Mouse (Mus musculus) right cerebral cortex, postnatal 14 days (tissue): ENCODE data around the gene Nfia.

Source experiments
- DNase-seq: peaks from one replicate; pipeline ENCODE4 v3.0.0; 2022

The Nfia gene

GRCm38 (mm10) chr4:97879696-97880095 lies 107.2 kb downstream of the Nfia start:
- DNase-seq = no peak

DNA sequence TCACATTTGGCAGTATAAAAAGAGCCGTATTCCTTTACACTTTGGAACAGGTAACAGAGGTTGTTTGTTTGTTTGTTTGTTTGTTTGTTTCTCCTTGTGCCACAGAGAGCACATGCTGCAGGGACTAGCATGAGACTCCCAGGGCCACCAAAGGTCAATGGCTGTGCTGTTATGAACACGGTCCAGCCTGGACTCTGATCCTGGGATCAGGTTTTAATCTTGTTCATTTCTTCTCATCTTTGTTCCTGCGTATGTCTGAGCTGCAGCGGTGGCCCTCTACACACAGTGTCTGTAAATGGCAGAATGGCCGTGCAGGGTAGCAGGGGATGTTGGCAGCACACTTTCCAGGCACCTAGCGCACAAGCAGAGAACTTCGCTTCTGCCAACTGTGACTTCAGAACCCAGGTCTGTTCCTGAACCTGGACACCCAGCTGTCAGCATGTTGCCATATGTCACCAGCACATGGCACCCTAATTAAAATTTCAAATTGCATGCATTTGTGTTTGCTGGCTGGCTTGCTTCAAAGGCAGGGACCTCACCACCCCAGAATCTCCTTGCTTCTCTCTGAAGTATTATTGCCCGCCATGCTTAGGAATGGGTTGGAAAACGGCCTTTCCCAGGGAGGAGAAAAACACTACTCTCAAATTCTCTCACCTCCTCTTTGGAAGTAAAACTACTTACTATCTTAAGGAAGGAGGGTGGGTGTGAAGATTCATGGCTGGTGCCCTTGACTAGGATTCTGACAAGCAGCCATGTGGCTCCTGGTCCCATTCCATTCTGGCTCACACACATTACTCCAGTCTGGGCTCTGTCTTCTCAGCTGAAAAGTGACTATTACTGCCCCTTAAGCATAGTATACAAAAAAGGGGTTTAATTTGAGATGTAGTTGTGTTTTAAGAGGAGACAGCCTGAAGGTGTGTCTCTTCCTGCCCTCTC lies 107.9 kb downstream of the Nfia start:
- no peak for DNase-seq

GRCm38 (mm10) chr4:97885574-97885973 lies 113.0 kb downstream of the Nfia start:
- DNase-seq = no peak

GRCm38 (mm10) chr4:97886220-97886619 lies 113.7 kb downstream of the Nfia start:
- no peak for DNase-seq

- DNase-seq = no peak
These were observed 114.7 kb downstream of the Nfia start for GRCm38 (mm10) chr4:97887228-97887627.

DNA sequence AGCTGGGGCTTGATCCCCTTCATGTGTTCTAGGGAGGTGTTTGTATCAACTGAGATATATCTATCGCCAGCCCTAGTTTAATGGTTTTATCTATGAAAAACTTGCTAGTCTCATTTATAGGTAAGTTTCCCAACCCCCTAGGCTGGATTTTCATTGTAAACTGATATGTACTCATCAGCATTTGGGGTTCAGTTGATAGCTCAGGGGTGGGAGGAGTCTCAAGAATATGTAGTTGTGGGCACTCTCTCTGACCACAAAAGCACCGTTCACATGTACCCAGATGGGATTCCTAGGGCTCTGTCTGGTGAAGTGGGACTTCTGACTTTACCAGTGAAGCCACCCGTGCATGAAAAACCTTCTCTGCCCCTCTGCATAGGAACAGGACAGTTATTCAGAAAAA lies 118.5 kb downstream of the Nfia start:
- DNase-seq = no peak

DNA sequence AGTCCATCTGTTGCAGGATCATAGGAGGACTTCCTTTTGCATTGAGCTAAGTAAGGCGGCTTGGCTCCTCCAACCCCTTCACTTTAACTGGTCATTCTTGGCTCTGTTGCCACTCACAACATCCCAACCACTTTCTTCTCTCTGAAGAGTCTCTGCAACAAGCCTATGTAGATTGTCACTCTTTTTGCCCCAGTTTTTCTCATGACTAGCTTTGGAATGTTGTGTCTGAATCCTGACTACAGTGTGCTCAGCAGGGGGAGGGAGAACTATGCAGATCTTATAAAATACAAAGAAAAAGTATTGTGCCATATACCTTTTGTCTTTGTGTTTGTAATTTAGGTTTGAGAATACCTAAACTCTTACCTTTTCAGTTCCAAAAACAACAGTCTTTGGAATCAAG lies 119.1 kb downstream of the Nfia start:
- no peak for DNase-seq

DNA sequence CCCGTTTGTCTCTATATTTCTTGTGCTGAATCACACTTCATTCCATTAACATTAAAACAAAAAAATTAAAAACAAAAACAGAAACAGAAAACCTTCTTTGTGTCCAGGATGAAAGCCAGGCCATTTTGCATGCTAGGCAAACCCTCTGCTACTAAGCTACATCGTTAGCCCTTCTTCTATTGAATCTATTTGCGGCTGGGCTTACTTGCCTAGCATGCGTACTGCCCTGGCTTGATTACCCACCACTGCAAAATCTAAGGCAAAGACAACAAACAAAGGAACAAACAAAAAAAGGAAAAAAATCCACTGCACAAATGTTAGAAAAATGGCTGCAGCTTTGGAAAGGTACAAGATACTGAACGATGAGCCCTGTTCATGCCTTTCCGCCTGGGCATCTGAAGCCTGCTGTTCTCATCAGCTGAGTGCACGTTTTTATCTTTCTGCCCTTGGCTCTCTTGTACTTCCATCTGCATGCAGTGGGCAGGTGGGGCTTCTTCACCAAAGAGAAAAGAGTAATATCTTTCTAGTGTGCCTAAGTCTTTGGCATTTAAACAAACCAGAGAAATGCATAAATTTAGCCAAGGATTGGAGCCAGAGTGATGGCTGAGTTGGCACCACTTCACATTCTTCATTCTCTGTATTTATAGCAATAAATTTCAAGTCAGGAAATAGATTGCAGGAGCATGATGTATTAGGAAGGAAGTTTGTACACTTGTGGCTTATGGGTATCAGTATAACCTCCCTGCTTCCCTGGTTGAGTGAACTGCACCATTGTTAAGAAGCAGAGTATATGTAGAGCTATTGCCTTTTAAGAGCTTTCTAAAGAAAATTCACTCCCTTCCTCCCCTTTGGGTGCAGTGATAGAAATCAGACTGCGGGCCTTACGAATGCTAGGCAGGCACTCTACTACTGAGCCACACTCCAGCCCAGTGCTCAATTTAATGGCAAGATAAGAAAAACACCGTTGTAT lies 121.7 kb downstream of the Nfia start:
- DNase-seq = no peak

- DNase-seq = no peak
These were observed 123.4 kb downstream of the Nfia start for GRCm38 (mm10) chr4:97895940-97896339.

GRCm38 (mm10) chr4:97900256-97900944 lies 127.9 kb downstream of the Nfia start:
- no peak for DNase-seq

DNA sequence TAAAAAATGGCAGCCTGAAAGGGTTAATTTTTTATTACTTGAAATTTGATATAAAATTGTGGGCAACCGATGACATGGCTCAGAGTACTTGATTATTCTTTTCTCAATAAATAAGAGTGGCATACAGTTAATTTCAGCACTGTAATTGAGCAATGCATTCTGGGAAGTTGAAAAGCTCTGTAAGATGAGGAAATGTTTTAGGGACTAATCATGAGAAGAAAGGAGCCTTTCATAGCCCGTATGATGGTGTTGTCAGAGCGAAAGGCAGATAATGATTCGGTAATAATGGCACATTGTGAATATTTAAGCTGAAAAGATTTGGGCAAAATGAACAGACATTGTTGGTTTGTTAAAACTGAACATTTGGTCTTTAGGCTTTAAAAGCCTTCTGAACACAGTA lies 133.3 kb downstream of the Nfia start:
- DNase-seq = no peak

- no peak for DNase-seq
These were observed 136.1 kb downstream of the Nfia start for GRCm38 (mm10) chr4:97908576-97909147.

- DNase-seq = no peak
These were observed 137.7 kb downstream of the Nfia start for GRCm38 (mm10) chr4:97910115-97910776.

DNA sequence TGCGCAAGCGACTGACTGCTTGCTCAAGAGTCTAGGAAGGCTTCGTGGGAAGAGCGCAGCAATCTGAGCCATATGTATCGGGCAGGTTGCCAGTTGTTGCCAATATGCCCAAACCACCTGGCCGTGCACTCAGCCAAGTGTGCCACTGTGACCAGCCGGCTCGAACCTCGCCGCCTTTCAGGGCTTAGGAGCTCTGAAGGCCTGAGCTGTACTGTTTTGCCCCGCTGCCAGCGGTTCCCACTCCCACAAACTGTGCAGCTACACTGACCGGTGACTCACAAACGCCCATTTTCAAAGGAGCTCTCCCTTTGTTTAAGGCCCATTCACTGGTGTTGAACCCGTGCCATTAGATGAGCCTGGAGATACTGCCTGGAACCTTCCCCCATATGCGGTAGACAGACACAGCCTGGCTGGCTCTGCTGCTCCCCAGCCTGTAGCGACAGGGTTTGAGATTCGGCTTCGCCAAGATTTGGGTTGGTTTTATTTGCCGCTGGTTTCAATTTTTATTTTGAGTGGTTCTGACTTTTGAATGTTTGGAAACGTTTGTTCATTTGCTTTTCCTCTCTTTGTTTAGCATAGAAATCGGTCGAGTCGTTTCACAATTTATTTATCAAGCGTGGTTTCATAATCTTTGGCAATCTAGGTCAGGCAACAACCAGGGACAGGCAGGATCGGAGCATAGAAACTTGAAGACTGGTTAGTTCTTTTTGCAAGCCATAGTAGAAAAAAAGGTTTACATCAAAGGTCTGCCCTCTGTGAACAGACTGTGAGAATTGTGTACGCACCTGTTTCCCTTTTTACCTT lies 138.4 kb downstream of the Nfia start:
- peak; percentile 63 for DNase-seq

DNA sequence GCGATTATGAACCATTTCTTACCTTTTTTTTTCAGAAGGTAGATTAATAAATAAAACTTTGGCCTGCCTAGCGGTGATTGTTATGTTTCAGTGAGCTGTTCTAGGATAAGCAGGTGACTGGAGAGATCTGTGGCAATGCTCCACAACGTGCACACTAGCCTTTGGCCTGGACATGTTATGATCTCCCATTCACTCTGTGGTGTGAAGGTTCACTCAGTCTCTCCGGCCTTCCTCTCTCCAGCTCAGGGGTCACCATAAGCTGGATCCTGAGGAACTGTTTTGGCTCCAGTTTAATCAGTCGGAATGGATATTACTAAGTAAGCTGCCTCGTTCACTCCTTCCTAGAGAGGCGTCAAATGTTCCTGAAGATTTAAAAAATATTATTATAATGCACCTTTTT lies 139.2 kb downstream of the Nfia start:
- DNase-seq = no peak

DNA sequence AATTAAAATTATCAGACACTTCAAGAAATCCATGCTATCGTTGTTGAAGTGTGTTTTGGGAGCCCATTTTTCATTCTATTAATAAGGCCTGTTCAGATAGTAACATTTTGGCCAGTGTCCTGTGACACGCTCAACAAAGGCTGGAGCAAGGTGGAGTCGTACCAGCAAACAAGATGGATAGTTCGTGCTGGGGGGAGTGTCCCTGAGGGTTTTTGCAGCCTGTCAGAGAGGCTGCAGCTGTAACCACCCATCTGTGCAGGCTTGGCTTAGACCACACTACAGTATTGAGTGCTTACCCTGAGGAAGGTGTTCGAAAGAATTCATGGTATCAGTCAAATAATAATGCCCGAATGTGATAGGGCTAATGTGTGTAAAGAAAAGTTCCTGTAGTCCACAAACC lies 139.6 kb downstream of the Nfia start:
- no peak for DNase-seq

- no peak for DNase-seq
These were observed 140.0 kb downstream of the Nfia start for GRCm38 (mm10) chr4:97912560-97912959.

DNA sequence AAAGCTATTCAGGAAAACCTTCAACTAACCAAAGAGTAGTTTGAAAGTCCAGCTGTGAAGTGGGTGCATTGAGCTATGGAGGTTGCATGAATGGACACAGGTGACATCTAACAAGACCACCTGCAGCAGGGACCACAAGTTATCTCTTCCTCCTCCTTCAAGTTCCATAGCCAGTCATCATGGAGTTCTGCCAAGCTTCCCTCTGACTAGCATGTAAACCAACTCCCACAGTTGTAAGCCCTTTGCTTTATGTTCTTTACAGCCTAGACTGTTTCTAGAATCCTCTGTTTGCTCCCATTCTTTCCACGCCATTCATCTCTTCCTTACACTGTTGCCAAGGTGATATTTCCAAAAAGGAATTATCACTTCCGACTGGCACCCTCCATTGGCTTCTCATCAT lies 141.8 kb downstream of the Nfia start:
- no peak for DNase-seq

GRCm38 (mm10) chr4:97914761-97915160 lies 142.2 kb downstream of the Nfia start:
- no peak for DNase-seq

DNA sequence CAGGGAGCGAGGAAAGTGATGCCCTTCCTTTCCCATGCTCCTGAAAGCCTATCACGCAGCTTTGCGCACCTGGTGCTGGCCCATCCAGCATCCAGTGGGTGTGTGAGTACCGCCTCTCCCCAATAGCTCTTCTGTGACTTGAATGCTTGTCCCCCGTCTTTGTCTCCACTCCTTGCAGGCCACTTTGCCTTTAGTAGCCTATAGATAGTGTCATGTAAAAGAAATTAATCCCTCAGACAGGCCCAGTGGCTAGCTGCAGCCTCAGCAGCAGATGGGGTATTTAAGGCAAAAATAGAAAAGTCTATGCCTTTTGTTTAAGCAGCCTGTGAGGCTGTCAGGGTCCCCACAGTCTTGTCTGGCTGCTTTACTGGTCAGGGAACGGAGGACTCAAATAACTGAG lies 145.0 kb downstream of the Nfia start:
- DNase-seq = no peak

- DNase-seq = no peak
These were observed 146.1 kb downstream of the Nfia start for GRCm38 (mm10) chr4:97918675-97919074.
